Mouse (Mus musculus): ENCODE measurements around the gene Brs3.

Brs3 gene

DNA sequence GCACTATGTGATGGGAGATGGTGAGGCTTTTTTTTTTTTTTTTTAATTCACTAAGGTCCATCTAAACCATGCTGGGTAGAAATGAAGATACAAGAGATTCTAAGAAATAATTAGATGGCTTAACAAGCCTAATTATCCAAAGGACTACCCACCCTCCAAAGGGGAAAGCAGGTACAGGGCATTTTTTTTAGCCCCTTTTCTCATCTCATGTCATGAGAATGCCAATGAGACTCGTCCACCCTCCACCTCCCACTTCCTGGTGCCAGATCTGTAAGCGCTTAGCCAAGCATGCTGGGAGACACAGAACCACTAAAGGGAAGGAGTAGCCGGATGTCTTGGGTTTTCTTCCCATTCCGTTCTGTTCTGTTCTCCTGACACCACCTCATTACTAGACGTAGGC lies at the start of gene Brs3:
Gene Brs3 (plus strand): TSS at position 301 of the 400 bp plus-strand sequence.
- no peak for DNase-seq (ENCODE audit: low spot score in 2 of 2)

- no peak for DNase-seq (ENCODE audit: low spot score in 2 of 2)
Observed at GRCm38 (mm10) chrX:57012891-57013290, 30.0 kb upstream of the Brs3 start.

GRCm38 (mm10) chrX:57043869-57044268 lies 995 bp downstream of the Brs3 start:
- DNase-seq (ENCODE audit: low spot score in 2 of 2): no peak

DNA sequence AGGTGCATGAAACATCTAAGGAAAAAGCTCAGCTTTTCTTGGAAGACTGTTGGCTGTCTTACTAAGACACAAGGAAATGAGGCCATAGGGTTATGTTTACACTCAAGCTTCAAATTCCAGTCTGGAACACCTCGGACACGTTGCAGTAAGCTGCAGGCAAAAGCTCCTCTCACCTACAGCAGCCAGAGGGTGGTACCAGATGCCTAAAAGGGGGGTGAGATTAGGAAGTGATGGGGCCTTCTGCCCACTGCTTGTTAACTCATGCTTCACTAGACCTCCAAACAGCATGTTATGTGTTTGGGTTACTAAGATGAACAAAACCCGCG lies 9.9 kb downstream of the Brs3 start:
- no peak for DNase-seq (ENCODE audit: low spot score in 2 of 2)

GRCm38 (mm10) chrX:57053174-57053992 lies 10.5 kb downstream of the Brs3 start, which contains the start of gene Htatsf1:
Gene Htatsf1, plus strand, starts transcription at chrX:57053583.
- peak; percentile 80 to 82 for DNase-seq (ENCODE audit: low spot score in 2 of 2)

- no peak for DNase-seq (ENCODE audit: low spot score in 2 of 2)
Observed at GRCm38 (mm10) chrX:57053993-57054385, 11.1 kb downstream of the Brs3 start.

- no peak for DNase-seq (ENCODE audit: low spot score in 2 of 2)
Observed at GRCm38 (mm10) chrX:57081496-57081895, 38.6 kb downstream of the Brs3 start.

DNA sequence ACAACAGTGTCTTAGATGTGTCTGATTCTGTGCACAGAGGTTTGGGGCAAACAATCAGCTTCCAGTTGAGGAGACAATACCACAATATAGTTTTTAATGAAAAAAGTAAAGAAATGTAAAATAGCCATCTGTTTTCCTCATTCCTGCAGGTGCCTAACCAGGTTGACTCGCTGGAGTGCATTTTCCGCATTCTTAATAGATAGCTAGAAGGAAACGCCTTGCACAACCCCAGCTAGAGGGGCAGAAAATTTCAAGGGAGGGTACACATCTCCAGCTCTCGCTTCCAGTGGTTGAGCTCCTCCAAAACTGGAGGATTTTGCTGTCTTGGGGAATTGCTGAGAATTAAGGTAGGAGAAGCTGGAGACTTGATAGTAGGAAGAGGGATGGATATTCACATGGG lies 44.9 kb downstream of the Brs3 start, which contains the start of gene Vgll1:
Gene Vgll1 (plus strand): TSS at position 301 of the 400 bp plus-strand sequence.
- DNase-seq (ENCODE audit: low spot score in 2 of 2): no peak
